Mouse (Mus musculus): ENCODE measurements around the gene Soat2. TPM values are rescaled to one million over a fixed set of nuclear protein-coding genes. Genes with fewer than 3 reads are reported as not detected.

Soat2 gene
- polyA plus RNA-seq, 1 experiment from 2014 or later, result 0.17 TPM

GRCm38 (mm10) chr15:102119121-102119830 lies 31.1 kb upstream of the Soat2 start:
- 66% methylated on average over 7 of the region's 8 CpGs for WGBS
- no peak overlapping the region for H3K4me3 ChIP-seq (ENCODE audit: low read depth, low read length)
- 0 out of 2 replicates have a peak, but pooled peaks cover 6% of the 10 kb centered on the region for H3K4me1 ChIP-seq (ENCODE audit: control insufficient read depth, insufficient read depth, low read length)
- 0 out of 2 replicates have a peak overlapping the region, but pooled peaks have one; percentile 2 for H3K9ac ChIP-seq (ENCODE audit: low read depth, low read length)
- no peak overlapping the region for H3K27ac ChIP-seq (replicated peaks; ENCODE audit: low read depth, low read length)
- H3K36me3 ChIP-seq (ENCODE audit: control insufficient read depth, insufficient read depth, low read length), result peaks cover 80% of the 10 kb centered on the region
- DNase-seq (ENCODE audit: low spot score) (no peak), ATAC-seq (ENCODE audit: low read depth) (no peak)
- H3K9me3 ChIP-seq (ENCODE audit: control insufficient read depth, low read length), result no peaks in the 10 kb centered on the region
- no peak overlapping the region for H3K4me2 ChIP-seq (ENCODE audit: low read depth, low read length)
- H3K27me3 ChIP-seq (replicated peaks; ENCODE audit: control insufficient read depth, insufficient read depth, low read length), result no peaks in the 10 kb centered on the region

DNA sequence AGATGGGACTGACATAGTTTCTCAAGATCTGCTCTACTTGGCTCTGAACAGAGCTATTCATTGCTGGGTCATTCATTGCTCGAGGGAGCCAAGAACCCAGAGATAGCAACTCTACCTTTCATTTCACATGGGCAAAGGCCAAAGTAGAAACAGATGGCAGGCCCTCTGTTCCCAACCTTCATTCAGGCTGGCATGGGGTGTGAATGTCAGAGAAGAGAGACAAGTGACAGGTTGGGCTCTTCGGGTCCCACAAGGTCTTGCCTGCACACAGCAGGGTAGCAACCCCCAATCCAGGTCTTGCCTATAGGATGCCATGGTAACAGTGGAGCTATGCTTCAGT lies 30.5 kb upstream of the Soat2 start:
- Histone ChIP-seq H3K27me3 (replicated peaks; ENCODE audit: control insufficient read depth, insufficient read depth, low read length) (no peaks in the 10 kb centered on the region), H3K4me1 (ENCODE audit: control insufficient read depth, insufficient read depth, low read length) (0 out of 2 replicates have a peak, but pooled peaks cover 6% of the 10 kb centered on the region), H3K27ac (replicated peaks; ENCODE audit: low read depth, low read length) (no peak overlapping the region), H3K9ac (ENCODE audit: low read depth, low read length) (0 out of 2 replicates have a peak overlapping the region, but pooled peaks have one; percentile 2), H3K9me3 (ENCODE audit: control insufficient read depth, low read length) (no peaks in the 10 kb centered on the region), H3K4me3 (ENCODE audit: low read depth, low read length) (no peak overlapping the region), H3K36me3 (ENCODE audit: control insufficient read depth, insufficient read depth, low read length) (peaks cover 81% of the 10 kb centered on the region), H3K4me2 (ENCODE audit: low read depth, low read length) (no peak overlapping the region)
- WGBS, result 65% methylated on average over 2 of the region's 2 CpGs
- ATAC-seq (ENCODE audit: low read depth) (no peak), DNase-seq (ENCODE audit: low spot score) (no peak)

DNA sequence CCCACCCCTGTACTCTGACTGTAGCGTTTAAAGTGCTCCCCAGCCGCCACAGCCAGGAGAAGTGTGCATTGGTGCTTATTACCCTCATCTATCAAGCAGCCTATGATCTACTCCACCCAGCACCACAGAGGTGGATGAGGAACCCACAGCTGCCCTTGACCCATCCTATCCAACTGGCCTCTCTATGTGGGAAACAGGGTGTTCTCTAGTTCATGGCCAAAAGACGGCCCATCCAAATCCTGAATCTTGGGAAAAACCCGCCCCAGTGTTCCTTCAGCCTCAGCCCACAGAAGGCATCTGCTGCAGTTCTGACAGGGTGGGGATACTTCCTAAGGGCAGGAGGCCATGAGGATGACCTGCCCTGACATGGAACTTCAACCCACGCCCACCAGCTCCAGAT lies 29.8 kb upstream of the Soat2 start:
- Histone ChIP-seq H3K4me3 (ENCODE audit: low read depth, low read length) (no peak overlapping the region), H3K4me1 (ENCODE audit: control insufficient read depth, insufficient read depth, low read length) (0 out of 2 replicates have a peak, but pooled peaks cover 6% of the 10 kb centered on the region), H3K27ac (replicated peaks; ENCODE audit: low read depth, low read length) (no peak overlapping the region), H3K27me3 (replicated peaks; ENCODE audit: control insufficient read depth, insufficient read depth, low read length) (no peaks in the 10 kb centered on the region), H3K36me3 (ENCODE audit: control insufficient read depth, insufficient read depth, low read length) (peaks cover 80% of the 10 kb centered on the region), H3K9me3 (ENCODE audit: control insufficient read depth, low read length) (no peaks in the 10 kb centered on the region), H3K9ac (ENCODE audit: low read depth, low read length) (no peak overlapping the region), H3K4me2 (ENCODE audit: low read depth, low read length) (no peak overlapping the region)
- no peak for ATAC-seq (ENCODE audit: low read depth)
- WGBS, result 84% methylated on average over 5 of the region's 5 CpGs
- DNase-seq (ENCODE audit: low spot score), result no peak

GRCm38 (mm10) chr15:102126303-102126702 lies 24.0 kb upstream of the Soat2 start:
- no peak overlapping the region for H3K4me3 ChIP-seq (ENCODE audit: low read depth, low read length)
- DNase-seq (ENCODE audit: low spot score) (no peak), ATAC-seq (ENCODE audit: low read depth) (no peak)
- H3K9ac ChIP-seq (ENCODE audit: low read depth, low read length), result no peak overlapping the region
- 0 out of 2 replicates have a peak, but pooled peaks cover 3% of the 10 kb centered on the region for H3K4me1 ChIP-seq (ENCODE audit: control insufficient read depth, insufficient read depth, low read length)
- H3K4me2 ChIP-seq (ENCODE audit: low read depth, low read length), result no peak overlapping the region
- H3K9me3 ChIP-seq (ENCODE audit: control insufficient read depth, low read length), result no peaks in the 10 kb centered on the region
- peaks cover 84% of the 10 kb centered on the region for H3K36me3 ChIP-seq (ENCODE audit: control insufficient read depth, insufficient read depth, low read length)
- no peaks in the 10 kb centered on the region for H3K27me3 ChIP-seq (replicated peaks; ENCODE audit: control insufficient read depth, insufficient read depth, low read length)
- no peak overlapping the region for H3K27ac ChIP-seq (replicated peaks; ENCODE audit: low read depth, low read length)
- WGBS, result 61% methylated on average over 2 of the region's 2 CpGs

DNA sequence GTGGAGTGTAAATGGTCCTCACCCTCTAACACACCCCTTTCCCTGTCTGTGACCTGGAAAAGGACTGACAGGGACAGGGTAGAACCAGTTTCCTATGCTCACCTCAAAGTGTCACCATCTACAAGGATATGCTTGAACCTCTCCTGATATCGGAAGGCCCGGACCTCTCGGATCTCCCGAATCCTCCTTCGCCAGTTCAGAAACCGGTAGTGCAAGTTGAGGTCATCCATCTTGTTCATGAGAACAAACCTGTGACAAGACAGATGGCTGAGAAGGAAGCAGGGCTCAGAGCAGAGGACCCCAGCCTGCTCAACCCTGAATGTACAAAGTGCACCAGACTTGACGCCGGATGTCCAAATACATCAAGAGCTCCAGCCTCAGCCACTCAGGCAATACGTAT lies 17.0 kb upstream of the Soat2 start:
- H3K4me3 ChIP-seq (ENCODE audit: low read depth, low read length), result no peak overlapping the region
- H3K9ac ChIP-seq (ENCODE audit: low read depth, low read length), result 0 out of 2 replicates have a peak overlapping the region, but pooled peaks have one; percentile 9
- H3K27me3 ChIP-seq (replicated peaks; ENCODE audit: control insufficient read depth, insufficient read depth, low read length), result no peaks in the 10 kb centered on the region
- WGBS, result 81% methylated on average over 9 of the region's 9 CpGs
- H3K27ac ChIP-seq (replicated peaks; ENCODE audit: low read depth, low read length), result no peak overlapping the region
- DNase-seq (ENCODE audit: low spot score) (no peak), ATAC-seq (ENCODE audit: low read depth) (no peak)
- peaks cover 7% of the 10 kb centered on the region; the same call in 1 of the 2 replicates for H3K4me1 ChIP-seq (ENCODE audit: control insufficient read depth, insufficient read depth, low read length)
- H3K9me3 ChIP-seq (ENCODE audit: control insufficient read depth, low read length), result no peaks in the 10 kb centered on the region
- no peak overlapping the region for H3K4me2 ChIP-seq (ENCODE audit: low read depth, low read length)
- H3K36me3 ChIP-seq (ENCODE audit: control insufficient read depth, insufficient read depth, low read length), result peaks cover 51% of the 10 kb centered on the region

DNA sequence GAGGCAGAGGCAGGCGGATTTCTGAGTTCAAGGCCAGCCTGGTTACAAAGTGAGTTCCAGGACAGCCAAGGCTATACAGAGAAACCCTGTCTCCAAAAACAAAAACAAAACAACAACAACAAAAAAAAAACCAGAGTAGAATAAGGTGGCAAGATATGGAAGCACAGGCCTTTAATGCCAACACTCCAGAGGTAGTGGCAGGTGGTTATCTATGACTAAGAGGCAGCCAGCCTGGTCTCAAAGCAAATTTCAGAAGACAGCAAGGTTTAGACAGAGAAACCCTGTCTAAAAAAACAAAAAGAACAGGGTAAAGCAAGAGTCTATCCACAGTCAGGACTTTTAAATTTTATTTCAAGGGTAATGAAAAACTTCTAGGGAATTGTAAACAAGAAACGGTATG lies 15.6 kb upstream of the Soat2 start:
- H3K36me3 ChIP-seq (ENCODE audit: control insufficient read depth, insufficient read depth, low read length), result peaks cover 37% of the 10 kb centered on the region
- H3K9ac ChIP-seq (ENCODE audit: low read depth, low read length), result peak overlapping the region; percentile 87; the same call in 1 of the 2 replicates
- H3K4me3 ChIP-seq (ENCODE audit: low read depth, low read length), result 0 out of 2 replicates have a peak overlapping the region, but pooled peaks have one; percentile 84
- H3K27me3 ChIP-seq (replicated peaks; ENCODE audit: control insufficient read depth, insufficient read depth, low read length), result no peaks in the 10 kb centered on the region
- H3K9me3 ChIP-seq (ENCODE audit: control insufficient read depth, low read length), result no peaks in the 10 kb centered on the region
- ATAC-seq (ENCODE audit: low read depth) (no peak), DNase-seq (ENCODE audit: low spot score) (no peak)
- 0 out of 2 replicates have a peak overlapping the region, but pooled peaks have one; percentile 71 for H3K27ac ChIP-seq (replicated peaks; ENCODE audit: low read depth, low read length)
- 75% methylated on average over 2 of the region's 2 CpGs for WGBS
- H3K4me1 ChIP-seq (ENCODE audit: control insufficient read depth, insufficient read depth, low read length), result peaks cover 7% of the 10 kb centered on the region; the same call in 1 of the 2 replicates
- peak overlapping the region; percentile 79 for H3K4me2 ChIP-seq (ENCODE audit: low read depth, low read length)

- DNase-seq (ENCODE audit: low spot score), result no peak
- WGBS, result 7% methylated on average over 16 of the region's 35 CpGs
Observed at GRCm38 (mm10) chr15:102135522-102136128, 14.7 kb upstream of the Soat2 start.

DNA sequence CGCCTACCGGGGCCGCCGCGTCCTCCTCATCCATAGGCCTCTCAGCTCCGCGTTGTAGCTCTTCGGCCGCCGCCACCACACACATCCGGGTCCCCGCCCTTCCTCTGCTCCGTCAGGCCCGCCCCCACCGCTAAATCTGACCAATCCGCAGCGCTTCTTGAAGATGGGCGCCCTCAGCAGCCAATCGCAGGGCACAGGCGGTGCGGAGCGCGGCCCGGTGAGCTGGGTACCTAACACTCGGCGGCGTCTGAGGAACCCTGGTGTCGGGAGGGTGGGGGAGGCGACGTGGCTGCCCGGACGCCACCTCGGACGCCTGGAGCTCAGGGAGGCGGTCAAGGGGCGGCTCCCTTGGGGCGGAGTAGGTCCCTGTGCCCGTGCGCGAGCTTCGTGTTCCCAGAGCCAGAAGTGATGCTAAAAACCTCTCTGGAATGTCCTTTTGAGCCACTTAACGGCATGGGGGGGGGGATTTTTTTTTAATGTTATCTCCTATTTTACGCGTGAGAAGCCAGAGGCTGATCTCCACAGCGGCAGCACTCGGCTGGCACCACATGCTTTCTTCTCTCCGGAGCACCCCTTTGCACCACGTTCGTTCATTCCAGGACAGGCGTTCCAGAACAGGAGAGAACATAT lies 14.1 kb upstream of the Soat2 start, which contains the start of gene Spryd3:
Spryd3 (minus strand) TSS at position 106 of the 630 bp plus-strand sequence.
- Histone ChIP-seq H3K4me2 (ENCODE audit: low read depth, low read length) (peak within 1 kb of the TSS; percentile 79), H3K9me3 (ENCODE audit: control insufficient read depth, low read length) (no peaks in the 10 kb centered on the region), H3K4me3 (ENCODE audit: low read depth, low read length) (peak within 1 kb of the TSS; percentile 84), H3K4me1 (ENCODE audit: control insufficient read depth, insufficient read depth, low read length) (peaks cover 7% of the 10 kb centered on the region; the same call in 1 of the 2 replicates), H3K36me3 (ENCODE audit: control insufficient read depth, insufficient read depth, low read length) (peaks cover 21% of the 10 kb centered on the region; the same call in 1 of the 2 replicates), H3K27ac (replicated peaks; ENCODE audit: low read depth, low read length) (peak within 1 kb of the TSS; percentile 71), H3K9ac (ENCODE audit: low read depth, low read length) (peak within 1 kb of the TSS; percentile 87), H3K27me3 (replicated peaks; ENCODE audit: control insufficient read depth, insufficient read depth, low read length) (no peaks in the 10 kb centered on the region)
- DNase-seq (ENCODE audit: low spot score) (peak; percentile 97), ATAC-seq (ENCODE audit: low read depth) (peak; percentile 100)
- WGBS, result 1% methylated on average over 33 of the region's 50 CpGs

More at GRCm38 (mm10) chr15:102135522-102136128, 14.7 kb upstream of the Soat2 start:
- H3K36me3 ChIP-seq (ENCODE audit: control insufficient read depth, insufficient read depth, low read length), result peaks cover 28% of the 10 kb centered on the region; the same call in 1 of the 2 replicates
- H3K27ac ChIP-seq (replicated peaks; ENCODE audit: low read depth, low read length), result peak overlapping the region; percentile 71
- H3K4me1 ChIP-seq (ENCODE audit: control insufficient read depth, insufficient read depth, low read length), result peaks cover 7% of the 10 kb centered on the region; the same call in 1 of the 2 replicates
- H3K9ac ChIP-seq (ENCODE audit: low read depth, low read length), result peak overlapping the region; percentile 87
- peak; percentile 66 for ATAC-seq (ENCODE audit: low read depth)
- H3K9me3 ChIP-seq (ENCODE audit: control insufficient read depth, low read length), result no peaks in the 10 kb centered on the region
- H3K4me3 ChIP-seq (ENCODE audit: low read depth, low read length), result peak overlapping the region; percentile 84
- no peaks in the 10 kb centered on the region for H3K27me3 ChIP-seq (replicated peaks; ENCODE audit: control insufficient read depth, insufficient read depth, low read length)
- peak overlapping the region; percentile 79 for H3K4me2 ChIP-seq (ENCODE audit: low read depth, low read length)

Data from embryonic facial prominence, embryonic 14.5 days (tissue).